Mouse (Mus musculus): ENCODE results near the gene B9d1. TPM values are rescaled to one million over a fixed set of nuclear protein-coding genes. Genes with fewer than 3 reads are reported as not detected.

The B9d1 gene
- polyA plus RNA-seq, 1 experiment = 7.5 TPM

DNA sequence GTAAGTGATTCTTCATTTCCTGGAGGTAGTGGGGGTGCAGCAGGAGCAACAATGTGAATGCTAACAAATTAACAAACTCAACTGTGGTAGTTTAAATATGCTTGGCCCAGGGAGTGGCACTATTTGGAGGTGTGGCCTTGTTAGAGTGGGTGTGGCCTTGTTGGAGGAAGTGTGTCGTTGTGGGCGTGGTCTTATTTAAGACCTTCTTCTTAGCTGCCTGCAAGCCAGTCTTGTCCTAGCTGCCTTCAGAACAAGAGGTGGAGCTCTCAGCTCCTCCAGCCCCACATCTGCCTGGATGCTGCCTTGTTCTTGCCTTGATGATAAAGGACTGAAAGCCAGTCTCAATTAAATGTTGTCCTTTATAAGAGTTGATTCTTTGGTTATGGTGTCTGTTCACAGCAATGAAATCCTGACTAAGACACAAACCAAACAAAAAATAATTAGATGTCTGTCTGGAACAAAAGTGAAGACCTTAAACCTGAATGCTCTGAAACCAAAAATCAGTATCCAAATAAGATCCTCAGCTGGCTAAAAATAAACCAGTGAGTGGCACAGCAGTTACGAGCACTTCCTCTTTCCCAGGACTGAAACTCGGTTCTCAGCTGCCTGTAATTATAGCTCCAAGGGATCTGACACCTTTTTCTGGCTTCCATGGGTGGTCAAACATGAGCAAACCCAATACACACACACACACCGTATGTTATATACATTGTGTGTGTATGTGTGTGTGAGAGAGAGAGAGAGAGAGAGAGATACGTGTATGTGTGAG is 6.0 kb upstream of the B9d1 start:
- 0 out of 2 replicates have a peak overlapping the region, but pooled peaks have one; percentile 23 for H3K27ac ChIP-seq (replicated peaks; ENCODE audit: low read depth, low read length)
- no peaks in the 10 kb centered on the region for H3K4me1 ChIP-seq (ENCODE audit: control insufficient read depth, insufficient read depth, insufficient read length, low read length)
- H3K4me3 ChIP-seq (ENCODE audit: insufficient read depth, low read depth, low read length) = no peak overlapping the region

DNA sequence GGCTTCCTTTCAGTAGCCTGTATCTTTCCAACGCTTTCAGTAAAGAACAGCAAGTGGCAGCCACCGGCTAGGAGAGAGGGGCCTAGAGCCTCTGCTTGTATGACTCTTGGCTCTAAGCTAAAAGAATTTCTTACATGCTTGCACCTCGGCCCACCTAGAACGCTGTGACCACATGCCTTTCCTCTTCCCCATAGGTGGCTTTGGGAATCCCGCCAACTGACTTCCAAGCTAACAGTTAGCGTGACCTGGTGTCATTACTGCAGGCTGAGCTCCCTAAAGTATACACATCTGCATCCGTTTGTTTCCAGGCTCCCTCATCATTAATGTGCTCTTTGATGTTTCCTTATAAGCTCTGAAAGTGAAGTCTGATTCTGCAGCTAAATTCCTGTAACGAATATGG is 1.0 kb upstream of the B9d1 start:
- no peak overlapping the region for H3K4me3 ChIP-seq (ENCODE audit: insufficient read depth, low read depth, low read length)
- no peak overlapping the region for H3K27ac ChIP-seq (replicated peaks; ENCODE audit: low read depth, low read length)
- peaks cover 5% of the 10 kb centered on the region for H3K4me1 ChIP-seq (ENCODE audit: control insufficient read depth, insufficient read depth, insufficient read length, low read length)

DNA sequence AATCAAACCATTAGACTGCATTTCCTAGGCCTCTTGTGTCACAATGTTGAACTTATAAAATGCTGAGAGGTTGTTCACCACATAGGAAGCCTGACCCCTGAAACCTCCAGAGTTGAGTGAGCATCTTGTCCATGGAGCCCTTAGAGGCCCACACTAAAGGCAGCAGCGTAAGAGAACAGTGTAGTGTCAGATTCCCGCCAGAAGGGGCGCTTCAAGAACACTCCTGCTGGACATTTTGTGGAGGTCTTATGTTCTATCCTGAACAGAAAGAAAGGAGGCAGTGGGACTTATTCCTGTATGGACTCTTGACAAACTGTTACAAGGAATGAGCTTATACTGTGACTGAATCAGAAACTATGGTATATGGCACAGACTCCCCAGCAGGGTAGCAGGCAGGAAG is 10.0 kb downstream of the B9d1 start:
- H3K4me1 ChIP-seq (ENCODE audit: control insufficient read depth, insufficient read depth, insufficient read length, low read length) = no peaks in the 10 kb centered on the region
- H3K27ac ChIP-seq (replicated peaks; ENCODE audit: low read depth, low read length) = no peak overlapping the region

DNA sequence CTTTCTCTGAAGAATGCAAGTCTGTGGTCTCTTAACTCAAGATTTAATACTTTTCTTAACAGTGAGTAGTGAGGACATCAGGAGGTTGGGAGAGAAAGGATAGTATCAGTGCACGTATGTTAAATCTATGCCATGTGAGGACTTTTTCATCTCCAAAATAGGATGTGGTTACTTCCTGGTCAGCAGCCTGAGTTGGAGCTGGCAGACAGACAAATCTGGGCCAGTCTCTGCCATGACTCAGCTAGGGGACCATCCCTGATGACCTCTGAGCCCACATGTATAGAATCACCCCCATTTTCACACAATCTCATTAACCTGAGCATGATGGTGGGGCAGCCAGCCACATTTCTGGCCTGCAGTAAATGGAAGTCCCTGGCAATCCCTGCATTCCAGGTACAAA is 13.0 kb downstream of the B9d1 start:
- H3K4me3 ChIP-seq (ENCODE audit: insufficient read depth, low read depth, low read length) = no peak overlapping the region
- H3K27ac ChIP-seq (replicated peaks; ENCODE audit: low read depth, low read length) = no peak overlapping the region
- no peaks in the 10 kb centered on the region for H3K4me1 ChIP-seq (ENCODE audit: control insufficient read depth, insufficient read depth, insufficient read length, low read length)

More for the DNA sequence above, 10.0 kb downstream of the B9d1 start:
- H3K4me3 ChIP-seq (ENCODE audit: insufficient read depth, low read depth, low read length) = no peak overlapping the region

DNA sequence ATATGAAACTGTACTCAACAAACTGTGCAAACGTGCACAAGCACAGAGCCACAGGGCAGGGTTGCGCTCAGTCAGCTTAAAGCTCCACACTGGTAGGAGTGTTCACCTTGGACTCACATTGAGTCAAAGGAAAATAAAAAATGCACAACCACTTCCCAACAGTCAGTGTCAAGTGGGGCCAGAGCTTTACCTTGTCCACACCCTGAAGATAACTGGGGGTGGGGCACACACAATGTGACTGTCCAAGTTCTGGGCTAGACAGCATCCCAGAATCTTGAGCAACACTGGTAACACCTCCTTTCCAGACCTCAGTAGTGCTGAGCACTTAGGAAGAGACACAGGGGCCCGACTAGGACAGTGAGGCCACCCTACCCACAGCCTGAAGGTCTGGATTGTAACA is 13.9 kb downstream of the B9d1 start:
- no peaks in the 10 kb centered on the region for H3K4me1 ChIP-seq (ENCODE audit: control insufficient read depth, insufficient read depth, insufficient read length, low read length)
- H3K27ac ChIP-seq (replicated peaks; ENCODE audit: low read depth, low read length) = no peak overlapping the region
- no peak overlapping the region for H3K4me3 ChIP-seq (ENCODE audit: insufficient read depth, low read depth, low read length)

DNA sequence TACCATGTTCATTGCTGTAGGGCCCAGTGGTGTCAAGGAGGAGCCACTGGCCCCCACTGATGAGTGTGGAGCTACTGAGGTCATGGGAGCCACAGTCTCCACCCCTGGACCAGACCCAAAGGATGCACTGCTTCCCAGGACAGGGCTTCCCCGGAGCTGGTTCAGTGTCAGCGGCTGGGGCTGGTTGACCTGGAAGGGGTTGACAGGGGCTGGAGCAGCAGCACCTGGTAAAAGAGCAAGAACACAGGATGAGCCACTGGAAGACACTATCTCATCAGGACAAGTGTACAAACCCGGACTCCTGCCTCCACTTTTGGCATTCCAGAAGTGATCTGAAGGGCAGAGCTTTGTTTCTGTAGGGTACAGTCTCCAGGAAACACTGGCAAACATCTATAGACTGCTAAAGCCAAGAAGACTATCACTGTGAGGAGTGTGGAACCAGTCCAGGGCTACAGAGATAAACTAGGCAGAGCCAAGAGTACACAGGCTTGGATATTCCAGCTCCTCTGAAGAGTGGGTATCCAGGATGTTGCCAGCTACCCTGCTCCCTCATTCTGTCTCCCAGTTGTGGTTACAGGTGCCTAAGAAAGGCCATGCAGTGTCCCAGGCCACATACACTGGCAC is 14.7 kb downstream of the B9d1 start:
- Histone ChIP-seq H3K27ac (replicated peaks; ENCODE audit: low read depth, low read length) (no peak overlapping the region), H3K4me1 (ENCODE audit: control insufficient read depth, insufficient read depth, insufficient read length, low read length) (no peaks in the 10 kb centered on the region), H3K4me3 (ENCODE audit: insufficient read depth, low read depth, low read length) (no peak overlapping the region)

DNA sequence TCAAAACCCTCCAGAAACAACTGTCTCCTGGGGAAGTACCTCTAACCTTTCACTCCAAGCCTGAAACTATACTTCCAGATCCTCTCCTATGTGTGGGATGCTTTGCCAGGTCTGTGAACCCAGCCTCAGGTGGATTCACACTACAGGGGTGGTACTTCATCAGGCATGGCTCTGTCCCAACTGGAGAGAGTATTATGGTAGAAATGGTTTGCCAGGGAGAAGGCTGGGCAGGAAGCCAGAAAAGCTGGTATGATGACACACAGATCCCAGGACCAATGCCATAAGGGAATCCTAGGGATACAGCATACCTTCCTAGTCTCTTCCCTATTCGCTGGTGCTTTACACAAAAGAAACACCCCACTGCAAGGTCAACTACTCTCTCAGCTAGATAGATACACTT is 21.9 kb downstream of the B9d1 start:
- Histone ChIP-seq H3K27ac (replicated peaks; ENCODE audit: low read depth, low read length) (no peak overlapping the region), H3K4me3 (ENCODE audit: insufficient read depth, low read depth, low read length) (no peak overlapping the region), H3K4me1 (ENCODE audit: control insufficient read depth, insufficient read depth, insufficient read length, low read length) (peaks cover 33% of the 10 kb centered on the region)

DNA sequence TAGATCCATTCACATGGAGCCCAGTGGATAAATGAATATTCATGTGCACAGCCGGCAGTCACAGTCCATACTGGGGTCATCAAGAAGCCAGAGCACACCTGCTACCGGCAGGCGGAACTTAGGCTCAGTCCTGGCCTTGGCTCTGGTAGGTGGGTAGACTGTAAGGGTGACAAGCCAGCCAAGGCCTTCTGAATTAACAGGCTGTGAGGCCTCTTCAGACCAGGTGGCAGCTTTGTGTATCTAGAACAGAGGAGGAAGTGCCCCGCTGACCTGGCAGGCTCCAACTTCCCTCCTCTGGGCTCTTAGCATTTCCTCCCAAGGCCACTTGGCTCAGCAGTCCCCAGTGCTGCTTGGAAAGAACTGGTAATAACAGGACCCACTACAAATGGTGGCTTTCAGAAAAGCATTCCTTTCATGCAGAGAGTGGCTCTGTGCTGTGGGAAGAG is 24.3 kb downstream of the B9d1 start:
- H3K4me1 ChIP-seq (ENCODE audit: control insufficient read depth, insufficient read depth, insufficient read length, low read length) = peaks cover 47% of the 10 kb centered on the region
- H3K27ac ChIP-seq (replicated peaks; ENCODE audit: low read depth, low read length) = peak overlapping the region; percentile 40
- H3K4me3 ChIP-seq (ENCODE audit: insufficient read depth, low read depth, low read length) = no peak overlapping the region

DNA sequence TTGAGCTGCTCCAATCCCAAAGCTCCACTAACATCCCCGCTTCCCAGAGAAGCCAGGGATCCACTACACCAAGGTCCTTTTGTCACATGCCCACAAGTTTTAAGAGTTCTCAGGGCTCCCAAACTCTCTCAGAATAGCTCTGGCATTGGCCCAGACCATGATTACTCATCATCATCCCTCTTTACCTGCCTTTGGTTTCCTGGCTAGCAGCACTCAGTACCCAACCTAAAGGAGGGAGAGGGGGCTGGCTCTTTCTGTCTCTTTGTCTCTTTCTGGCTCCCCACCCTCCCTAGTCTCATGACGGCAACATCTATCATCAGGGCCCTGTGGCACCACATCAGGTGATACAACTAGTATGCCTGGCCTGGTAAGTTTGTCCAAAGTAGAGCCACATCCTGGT is 27.9 kb downstream of the B9d1 start:
- peaks cover 65% of the 10 kb centered on the region for H3K4me1 ChIP-seq (ENCODE audit: control insufficient read depth, insufficient read depth, insufficient read length, low read length)
- no peak overlapping the region for H3K4me3 ChIP-seq (ENCODE audit: insufficient read depth, low read depth, low read length)
- H3K27ac ChIP-seq (replicated peaks; ENCODE audit: low read depth, low read length) = peak overlapping the region; percentile 95

DNA sequence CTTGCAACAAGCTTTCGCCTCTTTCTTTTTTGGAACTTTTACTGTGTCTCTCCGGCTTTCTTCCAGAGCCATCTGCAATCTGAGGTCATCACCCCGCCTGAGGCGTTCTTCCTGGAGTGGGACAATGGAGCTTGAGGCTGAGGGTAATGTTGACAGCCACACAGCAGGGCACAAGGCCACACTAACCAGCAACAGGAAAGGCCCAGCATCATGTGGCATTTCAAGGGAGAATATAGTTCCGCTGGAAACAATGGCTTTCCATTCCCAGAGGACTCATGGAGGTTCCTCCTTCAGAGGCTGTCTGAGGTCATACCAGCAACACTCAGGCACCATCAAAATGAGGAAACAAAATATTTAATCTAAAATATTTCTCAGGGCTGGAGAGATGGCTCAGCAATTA is 28.6 kb downstream of the B9d1 start:
- Histone ChIP-seq H3K27ac (replicated peaks; ENCODE audit: low read depth, low read length) (peak overlapping the region; percentile 95), H3K4me3 (ENCODE audit: insufficient read depth, low read depth, low read length) (no peak overlapping the region), H3K4me1 (ENCODE audit: control insufficient read depth, insufficient read depth, insufficient read length, low read length) (peaks cover 66% of the 10 kb centered on the region)

DNA sequence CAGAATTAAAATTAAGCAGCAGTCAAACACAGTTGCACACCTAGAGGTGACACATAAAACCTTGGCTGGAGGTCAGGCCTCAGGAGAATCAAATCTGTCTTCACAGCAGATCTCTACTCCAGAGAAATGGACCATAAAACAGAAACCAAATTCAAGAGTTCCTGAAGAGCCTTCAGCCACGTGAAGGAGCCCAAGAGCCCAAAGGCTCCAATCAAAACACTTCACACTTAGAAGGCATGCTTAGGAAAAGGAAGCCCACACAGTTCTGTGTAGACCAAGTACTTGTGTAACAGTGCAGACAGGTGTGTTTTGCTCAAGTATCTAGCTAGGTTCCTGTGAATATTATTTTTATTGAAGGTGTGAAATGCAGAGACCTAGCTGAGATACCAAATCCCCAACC is 30.6 kb downstream of the B9d1 start:
- peak overlapping the region; percentile 80 for H3K27ac ChIP-seq (replicated peaks; ENCODE audit: low read depth, low read length)
- H3K4me1 ChIP-seq (ENCODE audit: control insufficient read depth, insufficient read depth, insufficient read length, low read length) = peaks cover 55% of the 10 kb centered on the region
- no peak overlapping the region for H3K4me3 ChIP-seq (ENCODE audit: insufficient read depth, low read depth, low read length)

DNA sequence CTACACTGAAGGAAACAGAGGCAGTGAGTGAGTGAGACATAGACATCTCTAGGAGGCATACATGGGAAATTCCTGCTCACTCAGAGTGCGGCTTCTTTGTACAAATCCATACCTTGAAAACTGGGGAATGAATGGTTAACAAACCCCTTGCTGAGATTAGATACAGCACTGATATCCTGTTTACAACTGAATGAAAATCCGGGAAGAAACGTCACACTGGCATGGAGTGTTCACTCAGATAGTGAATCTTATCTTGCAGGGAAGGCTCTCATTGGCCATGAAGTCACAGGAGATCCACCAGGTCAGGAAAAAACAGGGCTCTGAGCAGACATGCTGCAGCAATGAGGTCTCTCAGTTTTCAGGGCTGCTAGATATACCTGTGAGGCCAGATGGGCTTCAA is 32.0 kb downstream of the B9d1 start:
- Histone ChIP-seq H3K27ac (replicated peaks; ENCODE audit: low read depth, low read length) (peak overlapping the region; percentile 73), H3K4me3 (ENCODE audit: insufficient read depth, low read depth, low read length) (no peak overlapping the region), H3K4me1 (ENCODE audit: control insufficient read depth, insufficient read depth, insufficient read length, low read length) (peaks cover 59% of the 10 kb centered on the region)

DNA sequence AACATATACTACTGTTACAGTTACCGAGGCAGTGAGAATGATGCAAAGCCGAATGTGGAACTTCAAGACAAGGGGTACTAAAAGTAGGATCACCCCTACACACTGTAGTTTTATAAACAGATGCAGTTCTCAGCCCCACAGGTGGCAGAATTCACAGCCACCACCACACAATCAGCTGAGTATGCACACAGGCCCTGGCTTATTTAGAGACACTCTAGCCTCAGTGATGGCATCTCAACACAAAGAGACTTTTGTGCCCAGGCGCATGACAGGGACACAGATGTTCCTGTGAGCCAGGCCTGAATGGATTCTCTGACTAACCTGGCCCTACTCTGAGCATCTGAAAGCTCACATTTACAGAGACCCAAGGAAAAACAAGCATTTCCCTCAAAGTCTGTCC is 32.4 kb downstream of the B9d1 start:
- Histone ChIP-seq H3K27ac (replicated peaks; ENCODE audit: low read depth, low read length) (peak overlapping the region; percentile 73), H3K4me1 (ENCODE audit: control insufficient read depth, insufficient read depth, insufficient read length, low read length) (peaks cover 60% of the 10 kb centered on the region), H3K4me3 (ENCODE audit: insufficient read depth, low read depth, low read length) (no peak overlapping the region)

DNA sequence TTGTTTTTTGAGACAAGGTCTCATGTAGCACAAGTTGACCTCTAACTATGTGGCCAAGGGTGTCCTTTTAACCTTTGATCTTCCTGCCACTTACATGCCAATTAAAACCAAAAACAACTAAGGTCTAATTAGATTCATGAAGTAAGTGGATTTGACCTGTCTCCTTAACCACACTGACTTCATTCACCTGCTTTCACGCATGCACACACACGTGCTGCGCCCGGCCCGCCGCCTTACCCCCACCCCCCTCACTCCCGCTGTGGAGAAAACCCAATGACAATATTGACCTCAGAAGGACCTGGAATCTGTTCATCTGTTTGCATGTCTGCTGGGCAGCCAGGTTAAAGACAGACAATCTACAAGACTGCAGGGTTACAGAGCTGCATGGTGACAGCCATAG is 35.7 kb downstream of the B9d1 start:
- Histone ChIP-seq H3K27ac (replicated peaks; ENCODE audit: low read depth, low read length) (no peak overlapping the region; the same call in 1 of the 2 replicates), H3K4me1 (ENCODE audit: control insufficient read depth, insufficient read depth, insufficient read length, low read length) (peaks cover 49% of the 10 kb centered on the region), H3K4me3 (ENCODE audit: insufficient read depth, low read depth, low read length) (no peak overlapping the region)

DNA sequence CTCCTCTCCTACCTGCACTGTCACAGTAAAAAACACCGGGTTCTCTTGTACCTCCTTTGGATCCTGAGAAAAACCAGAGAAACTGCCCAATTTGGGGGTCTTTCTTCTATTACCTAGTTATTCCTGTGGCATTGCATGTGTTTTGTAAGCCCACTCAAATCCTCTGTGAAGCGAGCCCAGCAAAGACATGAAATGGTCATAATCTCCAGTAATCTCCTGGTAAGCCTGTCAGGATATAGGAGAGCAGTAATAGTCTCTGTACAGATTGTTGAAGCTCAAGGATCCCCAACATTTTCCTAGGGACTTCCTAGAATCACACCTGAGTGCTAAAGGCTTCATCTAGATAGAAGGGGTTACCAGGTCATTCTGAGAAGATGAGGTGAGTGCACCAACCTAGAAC is 36.2 kb downstream of the B9d1 start:
- H3K4me1 ChIP-seq (ENCODE audit: control insufficient read depth, insufficient read depth, insufficient read length, low read length) = peaks cover 51% of the 10 kb centered on the region
- no peak overlapping the region for H3K4me3 ChIP-seq (ENCODE audit: insufficient read depth, low read depth, low read length)
- H3K27ac ChIP-seq (replicated peaks; ENCODE audit: low read depth, low read length) = no peak overlapping the region

DNA sequence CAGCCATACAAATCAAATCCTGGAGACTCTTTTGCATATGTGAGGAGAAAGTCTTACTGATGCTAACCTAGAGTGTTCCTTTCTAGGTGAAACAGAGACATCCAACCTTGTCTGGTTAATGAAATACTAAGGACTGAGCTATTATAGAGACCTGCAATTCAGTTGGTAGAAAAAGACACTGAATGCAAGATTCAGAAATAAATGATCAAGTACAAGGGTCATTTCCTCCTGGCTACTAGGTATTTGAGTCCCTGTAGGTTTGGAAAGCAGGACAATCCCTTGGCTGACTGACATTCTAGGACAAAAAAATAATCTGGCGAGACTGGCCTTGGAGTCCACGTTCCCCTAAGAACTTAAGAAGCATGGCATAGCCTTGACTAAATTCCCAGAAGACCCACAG is 40.6 kb downstream of the B9d1 start:
- Histone ChIP-seq H3K4me3 (ENCODE audit: insufficient read depth, low read depth, low read length) (no peak overlapping the region), H3K4me1 (ENCODE audit: control insufficient read depth, insufficient read depth, insufficient read length, low read length) (peaks cover 31% of the 10 kb centered on the region), H3K27ac (replicated peaks; ENCODE audit: low read depth, low read length) (no peak overlapping the region; the same call in 1 of the 2 replicates)

All from brown adipose tissue, adult 24 weeks (tissue).